Mouse (Mus musculus) midbrain, embryonic 14.5 days (tissue): ENCODE data around the gene Sept8. TPM values are rescaled to one million over a fixed set of nuclear protein-coding genes. Genes with fewer than 3 reads are reported as not detected.
"Not testable (repeated sequence)": the region's sequence is repeated elsewhere in the genome, so short reads cannot be mapped to it uniquely, and the experiment has no call there.

Experiments used
- ATAC-seq: fragments of 200-750 bp; cut with Nextera tagmentation; 2 replicates; pipeline ENCODE4 v1.8.0; 2017; ENCODE audit warnings: moderate number of reproducible peaks, moderate library complexity; ENCODE audit not compliant: low FRiP score, low TSS enrichment
- DNase-seq: peaks from one replicate; pipeline ENCODE4 v3.0.0-alpha.2; 2015
- H3K27ac ChIP-seq: fragments of 300-500 bp; sonication (generic); replicated peaks from 2 replicates; pipeline ENCODE4 v1.5.1; 2014; ENCODE audit warnings: mild to moderate bottlenecking, low read depth, low read length, moderate library complexity
- H3K27me3 ChIP-seq: fragments of 300-500 bp; sonication (generic); 2 replicates; pipeline ENCODE4 v1.6.1; 2014; ENCODE audit warnings: low read length, control low read depth, mixed read lengths; ENCODE audit not compliant: control insufficient read depth, insufficient read depth
- H3K36me3 ChIP-seq: fragments of 300-500 bp; sonication (generic); 2 replicates; pipeline ENCODE4 v1.6.1; 2014; ENCODE audit warnings: low read length, control low read depth; ENCODE audit not compliant: control insufficient read depth, insufficient read depth
- H3K4me1 ChIP-seq: fragments of 300-500 bp; sonication (generic); 2 replicates; pipeline ENCODE4 v1.6.1; 2014; ENCODE audit warnings: mild to moderate bottlenecking, antibody characterized with exemption, low read length, control low read depth; ENCODE audit not compliant: control insufficient read depth, insufficient read depth
- H3K4me2 ChIP-seq: fragments of 300-500 bp; sonication (generic); 2 replicates; pipeline ENCODE4 v1.6.1; 2014; ENCODE audit warnings: mild to moderate bottlenecking, low read length, moderate library complexity
- H3K4me3 ChIP-seq: fragments of 300-500 bp; sonication (generic); replicated peaks from 2 replicates; pipeline ENCODE4 v1.5.1; 2014; ENCODE audit warnings: low read depth, low read length
- H3K9ac ChIP-seq: fragments of 300-500 bp; sonication (generic); replicated peaks from 2 replicates; pipeline ENCODE4 v1.6.1; 2014; ENCODE audit warnings: mild to moderate bottlenecking, low read length, moderate library complexity
- H3K9me3 ChIP-seq: fragments of 300-500 bp; sonication (generic); 2 replicates; pipeline ENCODE4 v1.6.1; 2016; ENCODE audit warnings: low read length, control low read depth, mixed read lengths; ENCODE audit not compliant: control insufficient read depth
- WGBS: fragments of 180-500 bp; shearing (Covaris S2); extraction: QIAGEN DNeasy Blood & Tissue Kit; methylation state at CpG from one replicate; pipeline ENCODE4 v1.1.7; 2014; 5-methylcytosine and 5-hydroxymethylcytosine counted together
- polyA plus RNA-seq: library from polyadenylated mRNA; unstranded; fragments of >200 nt; fragmentation: Nextera tagmentation; extraction: Ambion mirVana; gene quantifications from 2 replicates; pipeline ENCODE4 v1.2.1, GENCODE M21; 2014

Sept8 gene
- polyA plus RNA-seq, 1 experiment from 2014 or later, result 16.5 TPM

GRCm38 (mm10) chr11:53546271-53546670 is 27.2 kb downstream of the Sept8 start:
- ATAC-seq, result no peak
- Histone ChIP-seq H3K9me3 (no peaks in the 10 kb centered on the region), H3K9ac (no peak overlapping the region), H3K27me3 (no peaks in the 10 kb centered on the region), H3K4me2 (no peak overlapping the region), H3K36me3 (peaks cover 8% of the 10 kb centered on the region), H3K27ac (no peak overlapping the region), H3K4me1 (no peaks in the 10 kb centered on the region), H3K4me3 (no peak overlapping the region)
- 58% methylated on average over 6 of the region's 6 CpGs for WGBS
- DNase-seq, result no peak

DNA sequence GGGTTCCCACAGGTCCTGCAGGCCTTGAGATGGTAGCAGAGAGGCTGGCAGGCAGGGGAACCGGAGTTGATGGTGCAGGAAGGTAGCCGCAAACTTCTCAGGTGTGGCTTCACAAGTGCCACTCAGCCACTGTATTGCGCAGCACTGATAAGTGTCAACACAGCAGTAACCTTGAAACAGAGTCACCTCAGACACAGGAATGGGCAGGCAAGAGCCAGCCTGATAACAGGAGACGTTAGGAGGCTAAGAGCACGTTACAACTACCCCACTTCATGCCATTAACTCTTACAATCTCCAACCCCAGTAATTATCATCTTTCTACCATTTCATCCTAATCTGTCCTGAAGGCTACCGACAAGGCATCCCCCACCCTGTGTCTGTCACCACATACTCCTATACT is 28.5 kb downstream of the Sept8 start:
- ATAC-seq (no peak), DNase-seq (no peak)
- no peak overlapping the region for H3K9ac ChIP-seq
- no peak overlapping the region for H3K27ac ChIP-seq
- H3K27me3 ChIP-seq, result no peaks in the 10 kb centered on the region
- H3K4me3 ChIP-seq, result no peak overlapping the region
- H3K4me2 ChIP-seq, result no peak overlapping the region
- H3K36me3 ChIP-seq, result no peaks in the 10 kb centered on the region
- 93% methylated on average over 6 of the region's 6 CpGs for WGBS
- H3K4me1 ChIP-seq, result no peaks in the 10 kb centered on the region
- no peaks in the 10 kb centered on the region for H3K9me3 ChIP-seq

GRCm38 (mm10) chr11:53548036-53548605 is 29.1 kb downstream of the Sept8 start:
- WGBS, result 86% methylated on average over 19 of the region's 19 CpGs
- DNase-seq (no peak), ATAC-seq (no peak)
- Histone ChIP-seq H3K27me3 (no peaks in the 10 kb centered on the region), H3K9ac (no peak overlapping the region), H3K4me3 (no peak overlapping the region), H3K4me1 (no peaks in the 10 kb centered on the region), H3K4me2 (no peak overlapping the region), H3K27ac (no peak overlapping the region), H3K9me3 (no peaks in the 10 kb centered on the region), H3K36me3 (no peaks in the 10 kb centered on the region)

DNA sequence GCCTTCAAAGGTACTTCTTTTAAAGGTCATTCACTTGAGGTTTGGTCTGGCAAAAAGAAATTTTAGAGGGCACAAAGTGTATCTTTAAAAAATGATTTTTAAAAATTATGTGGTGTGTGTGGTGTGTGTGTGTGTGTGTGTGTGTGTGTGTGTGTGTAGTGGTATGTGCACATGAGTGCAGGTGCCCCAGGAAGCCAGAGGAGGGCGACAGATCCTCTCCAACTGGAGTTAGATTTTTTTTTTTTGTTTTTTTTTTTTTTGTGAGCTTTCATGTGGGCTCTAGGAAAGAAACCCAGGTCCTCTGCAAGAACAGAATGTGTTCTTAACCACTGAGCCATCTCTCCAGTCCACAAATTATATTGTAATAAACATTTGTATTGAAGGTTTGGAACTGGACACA is 31.7 kb downstream of the Sept8 start:
- no peak for ATAC-seq
- no peaks in the 10 kb centered on the region for H3K27me3 ChIP-seq
- no peak overlapping the region for H3K27ac ChIP-seq
- no peaks in the 10 kb centered on the region for H3K9me3 ChIP-seq
- H3K4me1 ChIP-seq, result no peaks in the 10 kb centered on the region
- WGBS, result 88% methylated on average over 1 of the region's 1 CpGs
- H3K9ac ChIP-seq, result no peak overlapping the region
- H3K4me3 ChIP-seq, result no peak overlapping the region
- H3K4me2 ChIP-seq, result no peak overlapping the region
- no peaks in the 10 kb centered on the region for H3K36me3 ChIP-seq
- no peak for DNase-seq

- DNase-seq, result peak; percentile 25
- no peak overlapping the region for H3K27ac ChIP-seq
- no peaks in the 10 kb centered on the region for H3K4me1 ChIP-seq
- no peaks in the 10 kb centered on the region for H3K9me3 ChIP-seq
- H3K27me3 ChIP-seq, result no peaks in the 10 kb centered on the region
- ATAC-seq, result no peak
- no peak overlapping the region for H3K9ac ChIP-seq
- 75% methylated on average over 12 of the region's 12 CpGs for WGBS
- no peak overlapping the region for H3K4me3 ChIP-seq
- H3K4me2 ChIP-seq, result no peak overlapping the region
- no peaks in the 10 kb centered on the region for H3K36me3 ChIP-seq
Measured at GRCm38 (mm10) chr11:53551754-53552153, 32.7 kb downstream of the Sept8 start.

DNA sequence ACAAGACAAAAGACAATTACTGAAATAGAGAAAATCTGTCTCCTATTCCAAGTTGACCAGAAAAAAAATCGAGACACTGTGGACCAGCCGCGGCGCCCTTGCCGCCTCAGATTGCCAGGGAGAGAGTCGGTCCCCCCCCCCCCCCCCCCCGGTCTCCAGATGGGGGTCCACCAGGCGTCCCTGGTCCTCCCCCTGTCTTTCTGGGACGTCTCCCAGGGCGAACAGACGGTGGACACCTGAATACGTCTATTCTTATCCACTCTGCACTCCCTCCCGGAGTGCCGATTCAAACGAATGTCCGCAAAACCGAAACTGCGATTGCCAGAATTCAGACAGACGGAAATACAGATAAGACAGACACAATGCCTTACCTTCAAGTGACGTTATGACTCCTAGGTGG is 37.5 kb downstream of the Sept8 start:
- H3K4me1 ChIP-seq, H3K27me3 ChIP-seq, DNase-seq, H3K9me3 ChIP-seq, H3K4me2 ChIP-seq, H3K27ac ChIP-seq, ATAC-seq, H3K9ac ChIP-seq, H3K4me3 ChIP-seq, H3K36me3 ChIP-seq: not testable (repeated sequence)
- 87% methylated on average over 11 of the region's 20 CpGs for WGBS

- ATAC-seq, H3K9ac ChIP-seq, H3K4me2 ChIP-seq, H3K4me3 ChIP-seq, H3K4me1 ChIP-seq, H3K36me3 ChIP-seq, H3K9me3 ChIP-seq, H3K27me3 ChIP-seq, DNase-seq, H3K27ac ChIP-seq: not testable (repeated sequence)
- WGBS, result 100% methylated on average over 1 of the region's 3 CpGs
Measured at GRCm38 (mm10) chr11:53557992-53558391, 38.9 kb downstream of the Sept8 start.

- DNase-seq, H3K36me3 ChIP-seq, H3K27ac ChIP-seq, H3K4me1 ChIP-seq, H3K4me2 ChIP-seq, H3K27me3 ChIP-seq, H3K9ac ChIP-seq, H3K4me3 ChIP-seq, ATAC-seq, H3K9me3 ChIP-seq: not testable (repeated sequence)
- WGBS, result 93% methylated on average over 1 of the region's 3 CpGs
Measured at GRCm38 (mm10) chr11:53559980-53560379, 40.9 kb downstream of the Sept8 start.

- Histone ChIP-seq H3K4me2 (no peak overlapping the region), H3K36me3 (no peaks in the 10 kb centered on the region), H3K27ac (no peak overlapping the region), H3K4me3 (no peak overlapping the region), H3K4me1 (peaks cover 5% of the 10 kb centered on the region; the same call in 1 of the 2 replicates), H3K9ac (no peak overlapping the region), H3K27me3 (no peaks in the 10 kb centered on the region), H3K9me3 (0 out of 2 replicates have a peak, but pooled peaks cover 4% of the 10 kb centered on the region)
- WGBS, result 80% methylated on average over 2 of the region's 2 CpGs
- no peak for ATAC-seq
- no peak for DNase-seq
Measured at GRCm38 (mm10) chr11:53561986-53562385, 42.9 kb downstream of the Sept8 start.
